Mouse (Mus musculus): ENCODE measurements around the gene Alkbh8. TPM values are rescaled to one million over a fixed set of nuclear protein-coding genes. Genes with fewer than 3 reads are reported as not detected.

Gene Alkbh8
- total RNA-seq, 2 experiments from 2014 or later, result 45.6 to 47.5 TPM

Other genes starting within 250 kb of the Alkbh8 start
- 10 to 100 TPM; 13.7 to 16.7 TPM for gene Cwf19l2, start 68.5 kb downstream of the Alkbh8 start, total RNA-seq (2021)
- 10 to 100 TPM; 85.4 to 86.2 TPM for gene Gucy1a2, start 197.6 kb downstream of the Alkbh8 start, total RNA-seq (2021)

All from left cerebral cortex, postnatal 10 days (tissue).